Mouse (Mus musculus) urinary bladder, postnatal 25 days (tissue): Measurements from ENCODE around the gene Rhox4f.
"Not testable (repeated sequence)": the region's sequence is repeated elsewhere in the genome, so short reads cannot be mapped to it uniquely, and the experiment has no call there.

Experiments
- DNase-seq: peaks from one replicate; pipeline ENCODE4 v3.0.0; 2022; ENCODE audit warnings: low spot score

Rhox4f gene

GRCm38 (mm10) chrX:37607604-37608003 is at the start of gene Rhox4f:
TSS of gene Rhox4f (minus strand) at chrX:37607704.
- DNase-seq, result not testable (repeated sequence)

GRCm38 (mm10) chrX:37651227-37651626 is 43.7 kb upstream of the Rhox4f start, which contains the start of gene Rhox4g:
TSS of gene Rhox4g (minus strand) at chrX:37651327.
- not testable (repeated sequence) for DNase-seq

DNA sequence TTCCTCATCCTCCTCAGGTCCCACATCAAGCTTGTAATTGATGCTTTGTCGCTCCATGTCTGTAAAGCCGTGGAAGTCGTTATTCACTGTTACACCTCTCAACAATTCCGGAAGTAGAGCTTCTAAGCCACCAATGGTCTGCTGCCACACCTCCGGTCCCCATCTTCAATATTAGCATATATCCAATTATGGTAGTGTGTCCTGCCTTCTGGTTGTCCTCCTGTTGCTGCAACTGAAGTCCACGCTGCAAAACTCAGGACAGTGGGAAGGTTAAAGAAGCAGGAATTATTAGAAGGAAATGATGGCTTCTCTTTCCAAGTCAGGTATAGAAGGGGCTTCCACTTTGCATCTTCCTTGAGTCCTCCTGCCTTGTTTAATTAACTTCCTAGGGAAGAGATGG is 35.9 kb upstream of the Rhox4f start, which contains the start of gene Rhox2g:
Rhox2g (minus strand) TSS at position 101 of the 400 bp plus-strand sequence.
- not testable (repeated sequence) for DNase-seq

DNA sequence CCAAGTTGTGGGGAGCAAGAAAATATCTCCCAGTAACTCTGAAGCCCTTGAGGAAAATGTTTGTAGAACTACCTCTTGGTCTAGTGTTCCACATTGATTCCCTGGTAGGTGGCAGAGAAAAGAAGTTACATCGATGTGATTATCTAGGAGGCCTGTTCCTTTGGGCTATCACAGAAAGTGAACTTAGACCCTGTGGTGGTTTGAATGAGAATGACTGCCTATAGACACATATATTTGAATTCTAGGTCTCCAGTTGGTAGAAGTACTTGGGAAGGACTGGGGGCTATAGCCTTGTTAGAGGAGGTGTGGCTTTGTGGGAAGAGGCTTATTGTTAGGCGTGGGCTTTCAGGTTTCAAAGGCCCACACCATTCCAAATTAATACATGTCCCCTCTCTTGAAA is 21.0 kb upstream of the Rhox4f start, which contains the start of gene Rhox3g:
Rhox3g (minus strand) TSS at position 101 of the 400 bp plus-strand sequence.
- not testable (repeated sequence) for DNase-seq

DNA sequence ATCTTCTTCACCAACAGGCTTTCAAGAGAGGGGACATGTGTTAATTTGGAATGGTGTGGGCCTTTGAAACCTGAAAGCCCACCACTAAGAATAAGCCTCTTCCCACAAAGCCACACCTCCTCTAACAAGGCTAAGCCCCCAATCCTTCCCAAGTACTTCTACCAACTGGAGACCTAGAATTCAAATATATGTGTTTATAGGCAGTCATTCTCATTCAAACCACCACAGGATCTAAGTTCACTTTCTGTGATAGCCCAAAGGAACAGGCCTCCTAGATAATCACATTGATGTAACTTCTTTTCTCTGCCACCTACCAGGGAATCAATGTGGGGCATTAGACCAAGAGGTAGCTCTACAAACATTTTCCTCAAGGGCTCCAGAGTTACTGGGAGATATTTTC is 26.8 kb downstream of the Rhox4f start, which contains the start of gene Rhox3f:
Rhox3f (plus strand) TSS at position 301 of the 400 bp plus-strand sequence.
- DNase-seq, result not testable (repeated sequence)

- not testable (repeated sequence) for DNase-seq
These were observed 34.9 kb downstream of the Rhox4f start for GRCm38 (mm10) chrX:37572638-37573037.

DNA sequence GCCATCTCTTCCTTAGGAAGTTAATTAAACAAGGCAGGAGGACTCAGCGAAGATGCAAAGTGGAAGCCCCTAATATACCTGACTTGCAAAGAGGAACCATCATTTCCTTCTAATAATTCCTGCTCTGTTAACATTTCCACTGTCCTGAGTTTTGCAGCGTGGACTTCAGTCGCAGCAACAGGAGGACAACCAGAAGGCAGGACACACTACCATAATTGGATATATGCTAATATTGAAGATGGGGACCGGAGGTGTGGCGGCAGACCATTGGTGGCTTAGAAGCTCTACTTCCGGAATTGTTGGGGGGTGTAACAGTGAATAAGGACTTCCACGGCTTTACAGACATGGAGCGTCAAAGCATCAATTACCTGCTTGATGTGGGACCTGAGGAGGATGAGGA is 36.4 kb downstream of the Rhox4f start, which contains the start of gene Rhox2f:
Rhox2f (plus strand) TSS at position 301 of the 400 bp plus-strand sequence.
- DNase-seq, result not testable (repeated sequence)

DNA sequence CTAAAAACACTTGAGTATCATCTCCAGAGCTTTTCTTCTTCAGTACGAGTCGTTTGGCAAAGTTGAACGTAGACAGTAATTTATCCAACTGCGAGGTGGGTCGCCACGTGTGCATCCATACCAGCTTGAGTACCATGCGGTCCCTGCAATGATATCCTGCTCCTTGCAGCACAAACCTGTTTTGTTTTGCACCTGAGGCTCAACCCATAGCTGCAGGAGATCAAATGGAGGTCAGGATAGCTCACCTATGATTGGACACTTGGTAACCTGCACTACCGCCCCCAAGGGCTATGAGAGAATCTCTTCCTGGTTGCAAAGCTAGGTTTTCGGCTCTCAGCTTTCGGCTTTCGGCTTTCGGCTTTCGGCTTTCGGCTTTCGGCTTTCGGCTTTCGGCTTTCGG is 50.4 kb downstream of the Rhox4f start, which contains the start of gene Rhox4e:
Rhox4e (plus strand) TSS at position 301 of the 400 bp plus-strand sequence.
- not testable (repeated sequence) for DNase-seq
